Mouse (Mus musculus) forebrain, embryonic 13.5 days (tissue): Measurements from ENCODE around the gene Defa32. TPM values are rescaled to one million over a fixed set of nuclear protein-coding genes. Genes with fewer than 3 reads are reported as not detected.
"Not testable (repeated sequence)": the region's sequence is repeated elsewhere in the genome, so short reads cannot be mapped to it uniquely, and the experiment has no call there.

ENCODE experiments used
- ATAC-seq: fragments of 200-750 bp; cut with Nextera tagmentation; 2 replicates; pipeline ENCODE4 v1.8.0; 2017
- H3K27ac ChIP-seq: fragments of 300-500 bp; sonication (generic); 2 replicates; pipeline ENCODE4 v1.5.1; 2015; ENCODE audit warnings: inconsistent platforms, mild to moderate bottlenecking, moderate library complexity
- H3K27me3 ChIP-seq: fragments of 300-500 bp; sonication (generic); 2 replicates; pipeline ENCODE4 v1.6.1; 2015; ENCODE audit warnings: mild to moderate bottlenecking, inconsistent platforms
- H3K36me3 ChIP-seq: fragments of 300-500 bp; sonication (generic); 2 replicates; pipeline ENCODE4 v1.6.1; 2015; ENCODE audit warnings: mild to moderate bottlenecking, inconsistent platforms; ENCODE audit not compliant: poor library complexity, severe bottlenecking
- H3K4me1 ChIP-seq: fragments of 300-500 bp; sonication (generic); 2 replicates; pipeline ENCODE4 v1.6.1; 2015; ENCODE audit warnings: inconsistent platforms
- H3K4me2 ChIP-seq: fragments of 300-500 bp; sonication (generic); 2 replicates; pipeline ENCODE4 v1.6.1; 2015; ENCODE audit warnings: inconsistent platforms, mild to moderate bottlenecking, moderate library complexity
- H3K4me3 ChIP-seq: fragments of 300-500 bp; sonication (generic); 2 replicates; pipeline ENCODE4 v1.5.1; 2015; ENCODE audit warnings: mild to moderate bottlenecking, inconsistent platforms
- H3K9ac ChIP-seq: fragments of 300-500 bp; sonication (generic); 2 replicates; pipeline ENCODE4 v1.6.1; 2015; ENCODE audit warnings: mild to moderate bottlenecking, inconsistent platforms
- H3K9me3 ChIP-seq: fragments of 300-500 bp; sonication (generic); replicated peaks from 2 replicates; pipeline ENCODE4 v1.6.1; 2016; ENCODE audit warnings: inconsistent platforms
- WGBS: fragments of 180-500 bp; shearing (Covaris S2); methylation state at CpG from one replicate; pipeline ENCODE4 v1.1.7; 2015; 5-methylcytosine and 5-hydroxymethylcytosine counted together
- polyA plus RNA-seq: library from polyadenylated mRNA; unstranded; fragments of >200 nt; fragmentation: Nextera tagmentation; extraction: Ambion mirVana; gene quantifications from 2 replicates; pipeline ENCODE4 v1.2.1, GENCODE M21; 2015

Defa32 gene
- not detected in 2 replicates for polyA plus RNA-seq

DNA sequence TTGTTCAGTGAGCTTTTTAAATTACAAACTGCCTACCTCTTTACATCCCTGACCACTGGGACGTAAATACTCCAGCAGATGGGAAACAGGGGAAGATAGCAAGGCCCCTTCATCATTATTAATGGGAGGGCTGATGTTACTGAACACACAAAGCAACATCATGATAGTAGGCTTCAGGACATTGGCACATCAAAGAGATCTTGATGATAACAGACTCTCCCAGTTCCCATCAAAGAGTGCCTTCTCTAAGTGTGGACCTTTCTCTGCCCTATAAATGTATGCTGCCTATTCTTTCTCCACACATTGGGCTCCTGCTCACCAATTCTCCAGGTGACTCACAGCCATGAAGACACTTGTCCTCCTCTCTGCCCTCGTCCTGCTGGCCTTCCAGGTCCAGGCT is at the start of gene Defa32:
TSS of gene Defa32 (plus strand) at position 301 of the 400 bp plus-strand sequence.
- H3K9ac ChIP-seq, H3K4me2 ChIP-seq, ATAC-seq, H3K27me3 ChIP-seq, H3K4me3 ChIP-seq, H3K36me3 ChIP-seq, H3K9me3 ChIP-seq, H3K4me1 ChIP-seq, H3K27ac ChIP-seq: not testable (repeated sequence)
- WGBS = no CpG with 5 or more reads among the region's 2 CpGs

DNA sequence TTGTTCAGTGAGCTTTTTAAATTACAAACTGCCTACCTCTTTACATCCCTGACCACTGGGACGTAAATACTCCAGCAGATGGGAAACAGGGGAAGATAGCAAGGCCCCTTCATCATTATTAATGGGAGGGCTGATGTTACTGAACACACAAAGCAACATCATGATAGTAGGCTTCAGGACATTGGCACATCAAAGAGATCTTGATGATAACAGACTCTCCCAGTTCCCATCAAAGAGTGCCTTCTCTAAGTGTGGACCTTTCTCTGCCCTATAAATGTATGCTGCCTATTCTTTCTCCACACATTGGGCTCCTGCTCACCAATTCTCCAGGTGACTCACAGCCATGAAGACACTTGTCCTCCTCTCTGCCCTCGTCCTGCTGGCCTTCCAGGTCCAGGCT is 19.9 kb upstream of the Defa32 start, which contains the start of gene Defa20:
TSS of gene Defa20 (plus strand) at position 301 of the 400 bp plus-strand sequence.
- not testable (repeated sequence) for H3K4me3 ChIP-seq, ATAC-seq, H3K9ac ChIP-seq, H3K27ac ChIP-seq, H3K27me3 ChIP-seq, H3K9me3 ChIP-seq, H3K4me1 ChIP-seq, H3K4me2 ChIP-seq, H3K36me3 ChIP-seq
- no CpG with 5 or more reads among the region's 2 CpGs for WGBS

DNA sequence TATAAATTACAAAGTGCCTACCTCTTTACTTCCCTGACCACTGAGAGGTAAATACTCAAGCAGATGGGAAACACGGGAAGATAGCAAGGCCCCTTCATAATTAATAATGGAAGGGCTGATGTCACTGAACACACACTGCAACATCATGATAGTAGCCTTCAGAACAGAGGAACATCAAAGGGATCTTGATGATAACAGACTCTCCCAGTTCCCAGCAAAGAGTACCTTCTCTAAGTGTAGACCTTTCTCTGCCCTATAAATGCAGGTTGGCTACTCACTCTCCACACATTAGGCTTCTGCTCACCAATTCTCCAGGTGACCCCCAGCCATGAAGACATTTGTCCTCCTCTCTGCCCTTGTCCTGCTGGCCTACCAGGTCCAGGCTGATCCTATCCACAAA is 36.3 kb downstream of the Defa32 start, which contains the start of gene Defa37:
TSS of gene Defa37 (plus strand) at position 301 of the 400 bp plus-strand sequence.
- ATAC-seq, H3K9ac ChIP-seq, H3K4me2 ChIP-seq, H3K36me3 ChIP-seq, H3K27me3 ChIP-seq, H3K4me3 ChIP-seq, H3K27ac ChIP-seq, H3K9me3 ChIP-seq, H3K4me1 ChIP-seq: not testable (repeated sequence)
- no CpG with 5 or more reads among the region's 1 CpGs for WGBS

Other genes starting within 250 kb of the Defa32 start
- not detected in 2 replicates for gene Defa27, start 213.5 kb upstream of the Defa32 start, polyA plus RNA-seq
- gene Defa29, start 202.0 kb upstream of the Defa32 start, polyA plus RNA-seq = not detected in 2 replicates
- not detected in 2 replicates for gene Defa2, start 150.5 kb upstream of the Defa32 start, polyA plus RNA-seq
- gene Defa33, start 137.2 kb upstream of the Defa32 start, polyA plus RNA-seq = not detected in 2 replicates
- gene Defa36, start 101.6 kb upstream of the Defa32 start, polyA plus RNA-seq = not detected in 2 replicates
- not detected in 2 replicates for gene Gm7849, start 72.5 kb upstream of the Defa32 start, polyA plus RNA-seq
- gene Defa20, start 19.8 kb upstream of the Defa32 start, polyA plus RNA-seq = not detected in 2 replicates
- gene Defa37, start 36.4 kb downstream of the Defa32 start, polyA plus RNA-seq = not detected in 2 replicates
- gene Defa28, start 54.0 kb downstream of the Defa32 start, polyA plus RNA-seq = not detected in 2 replicates
- not detected in 2 replicates for gene Gm7861, start 65.5 kb downstream of the Defa32 start, polyA plus RNA-seq
- not detected in 2 replicates for gene Defa26, start 89.2 kb downstream of the Defa32 start, polyA plus RNA-seq
- gene Defa17, start 126.7 kb downstream of the Defa32 start, polyA plus RNA-seq = not detected in 2 replicates
- gene Defa34, start 136.8 kb downstream of the Defa32 start, polyA plus RNA-seq = not detected in 2 replicates
- gene AY761184, start 174.6 kb downstream of the Defa32 start, polyA plus RNA-seq = not detected in 2 replicates
- not detected in 2 replicates for gene Defa24, start 205.5 kb downstream of the Defa32 start, polyA plus RNA-seq